Mouse (Mus musculus) heart, embryonic 16.5 days (tissue): ENCODE data around the gene Mtrex. TPM values are rescaled to one million over a fixed set of nuclear protein-coding genes. Genes with fewer than 3 reads are reported as not detected.
A peak's percentile ranks its signal among the peaks of the same experiment; 100 is the strongest.

Experiments
- ATAC-seq: fragments of 200-750 bp; cut with Nextera tagmentation; replicated peaks from 2 replicates; pipeline ENCODE4 v1.8.0; 2017; ENCODE audit warnings: moderate number of reproducible peaks; ENCODE audit not compliant: insufficient read depth, low FRiP score; ENCODE audit errors: extremely low read depth
- H3K27ac ChIP-seq: fragments of 300-500 bp; sonication (generic); 2 replicates; pipeline ENCODE4 v1.5.1; 2014; ENCODE audit warnings: mild to moderate bottlenecking, low read length, control low read depth, moderate library complexity
- H3K27me3 ChIP-seq: fragments of 300-500 bp; sonication (generic); 2 replicates; pipeline ENCODE4 v1.6.1; 2014; ENCODE audit warnings: low read length, mixed read lengths; ENCODE audit not compliant: control insufficient read depth, insufficient read depth
- H3K36me3 ChIP-seq: fragments of 300-500 bp; sonication (generic); 2 replicates; pipeline ENCODE4 v1.6.1; 2014; ENCODE audit not compliant: control insufficient read depth, insufficient read depth
- H3K4me1 ChIP-seq: fragments of 300-500 bp; sonication (generic); 2 replicates; pipeline ENCODE4 v1.6.1; 2014; ENCODE audit warnings: low read length, mixed read lengths; ENCODE audit not compliant: control insufficient read depth, insufficient read depth
- H3K4me2 ChIP-seq: fragments of 300-500 bp; sonication (generic); 2 replicates; pipeline ENCODE4 v1.6.1; 2014; ENCODE audit warnings: low read depth, mild to moderate bottlenecking, control low read depth, low read length
- H3K4me3 ChIP-seq: fragments of 300-500 bp; sonication (generic); 2 replicates; pipeline ENCODE4 v1.5.1; 2014; ENCODE audit warnings: mild to moderate bottlenecking, control low read depth, low read length
- H3K9ac ChIP-seq: fragments of 300-500 bp; sonication (generic); 2 replicates; pipeline ENCODE4 v1.6.1; 2014; ENCODE audit warnings: low read length, control low read depth
- H3K9me3 ChIP-seq: fragments of 300-500 bp; sonication (generic); replicated peaks from 2 replicates; pipeline ENCODE4 v1.6.1; 2016; ENCODE audit warnings: low read length; ENCODE audit not compliant: control insufficient read depth
- WGBS: fragments of 180-500 bp; shearing (Covaris S2); extraction: QIAGEN DNeasy Blood & Tissue Kit; methylation state at CpG from one replicate; pipeline ENCODE4 v1.1.7; 2014; 5-methylcytosine and 5-hydroxymethylcytosine counted together
- polyA plus RNA-seq: library from polyadenylated mRNA; unstranded; fragments of >200 nt; fragmentation: Nextera tagmentation; extraction: Ambion mirVana; gene quantifications from 2 replicates; pipeline ENCODE4 v1.2.1, GENCODE M21; 2015

The Mtrex gene
- polyA plus RNA-seq, 1 experiment from 2014 or later: 48.8 TPM

DNA sequence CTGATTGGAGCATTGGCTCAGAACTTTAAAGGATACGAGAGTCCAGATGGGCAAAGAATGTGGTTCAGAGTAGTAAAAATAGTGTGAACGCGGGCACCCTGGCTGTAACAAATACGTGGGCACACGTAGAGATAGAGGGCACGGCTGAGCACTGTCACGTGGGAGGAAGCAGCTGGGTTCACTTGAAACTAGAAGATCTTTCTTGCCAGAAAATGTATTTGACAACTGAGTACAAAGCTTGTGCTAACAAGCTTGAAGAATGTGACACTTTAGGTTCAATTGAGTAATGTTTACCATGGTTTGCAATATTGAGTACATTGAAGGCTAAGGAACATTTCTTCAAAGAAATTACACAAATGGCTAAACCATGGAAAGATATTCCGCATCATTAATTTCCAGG is 10.9 kb upstream of the Mtrex start:
- H3K36me3 ChIP-seq: peaks cover 16% of the 10 kb centered on the region; the same call in 1 of the 2 replicates
- no peaks in the 10 kb centered on the region for H3K9me3 ChIP-seq
- no peaks in the 10 kb centered on the region for H3K27me3 ChIP-seq
- peaks cover 3% of the 10 kb centered on the region; the same call in 1 of the 2 replicates for H3K4me1 ChIP-seq
- no peak overlapping the region for H3K4me3 ChIP-seq
- no peak overlapping the region for H3K4me2 ChIP-seq
- no peak overlapping the region for H3K27ac ChIP-seq
- WGBS: 85% methylated on average over 8 of the region's 8 CpGs
- H3K9ac ChIP-seq: no peak overlapping the region
- no peak for ATAC-seq

- H3K36me3 ChIP-seq: peaks cover 3% of the 10 kb centered on the region; the same call in 1 of the 2 replicates
- H3K4me2 ChIP-seq: peak overlapping the region; percentile 64
- H3K4me1 ChIP-seq: peaks cover 16% of the 10 kb centered on the region
- H3K27me3 ChIP-seq: no peaks in the 10 kb centered on the region
- 5% methylated on average over 8 of the region's 8 CpGs for WGBS
- H3K9me3 ChIP-seq: no peaks in the 10 kb centered on the region
- H3K9ac ChIP-seq: peak overlapping the region; percentile 84
- H3K4me3 ChIP-seq: peak overlapping the region; percentile 88
- no peak for ATAC-seq
- H3K27ac ChIP-seq: peak overlapping the region; percentile 87
These were observed 955 bp upstream of the Mtrex start for GRCm38 (mm10) chr13:112928038-112928668.

GRCm38 (mm10) chr13:112926796-112927195 is 402 bp downstream of the Mtrex start:
- Histone ChIP-seq H3K4me2 (peak overlapping the region; percentile 78), H3K27ac (peak overlapping the region; percentile 87), H3K4me1 (peaks cover 16% of the 10 kb centered on the region), H3K4me3 (peak overlapping the region; percentile 88), H3K9me3 (no peaks in the 10 kb centered on the region), H3K27me3 (no peaks in the 10 kb centered on the region), H3K36me3 (peaks cover 3% of the 10 kb centered on the region; the same call in 1 of the 2 replicates), H3K9ac (peak overlapping the region; percentile 89)
- ATAC-seq: no peak
- 0% methylated on average over 19 of the region's 19 CpGs for WGBS

- 66% methylated on average over 4 of the region's 4 CpGs for WGBS
- ATAC-seq: no peak
- peak overlapping the region; percentile 88 for H3K4me3 ChIP-seq
These were observed 1.2 kb downstream of the Mtrex start for GRCm38 (mm10) chr13:112925976-112926375.

DNA sequence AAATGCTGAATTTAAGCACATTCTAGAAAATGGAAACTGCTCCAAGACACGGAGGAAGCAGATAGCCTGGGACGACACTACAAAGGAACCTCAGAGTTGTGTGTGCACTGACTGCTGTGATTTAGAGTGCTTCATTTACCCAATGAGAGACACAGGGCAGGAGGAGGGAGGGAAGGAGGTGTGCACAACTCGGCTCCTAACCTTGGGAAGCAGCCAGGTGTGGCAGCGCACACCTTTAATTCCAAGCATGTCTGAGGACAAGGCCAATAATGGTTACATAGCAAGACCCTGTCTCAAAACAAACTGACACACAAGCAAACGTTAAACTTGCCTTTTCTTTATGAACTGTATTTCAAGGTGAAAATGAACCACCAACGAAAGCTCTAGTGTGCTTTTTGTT is 1.9 kb downstream of the Mtrex start:
- peaks cover 3% of the 10 kb centered on the region; the same call in 1 of the 2 replicates for H3K36me3 ChIP-seq
- no peak overlapping the region for H3K27ac ChIP-seq
- ATAC-seq: no peak
- WGBS: 70% methylated on average over 6 of the region's 6 CpGs
- H3K4me2 ChIP-seq: no peak overlapping the region
- H3K27me3 ChIP-seq: no peaks in the 10 kb centered on the region
- H3K9ac ChIP-seq: no peak overlapping the region
- H3K4me3 ChIP-seq: no peak overlapping the region
- peaks cover 16% of the 10 kb centered on the region for H3K4me1 ChIP-seq
- H3K9me3 ChIP-seq: no peaks in the 10 kb centered on the region

More at GRCm38 (mm10) chr13:112925976-112926375, 1.2 kb downstream of the Mtrex start:
- Histone ChIP-seq H3K36me3 (peaks cover 3% of the 10 kb centered on the region; the same call in 1 of the 2 replicates), H3K9me3 (no peaks in the 10 kb centered on the region), H3K27me3 (no peaks in the 10 kb centered on the region), H3K4me1 (peaks cover 16% of the 10 kb centered on the region), H3K9ac (peak overlapping the region; percentile 89), H3K27ac (no peak overlapping the region), H3K4me2 (peak overlapping the region; percentile 78)

DNA sequence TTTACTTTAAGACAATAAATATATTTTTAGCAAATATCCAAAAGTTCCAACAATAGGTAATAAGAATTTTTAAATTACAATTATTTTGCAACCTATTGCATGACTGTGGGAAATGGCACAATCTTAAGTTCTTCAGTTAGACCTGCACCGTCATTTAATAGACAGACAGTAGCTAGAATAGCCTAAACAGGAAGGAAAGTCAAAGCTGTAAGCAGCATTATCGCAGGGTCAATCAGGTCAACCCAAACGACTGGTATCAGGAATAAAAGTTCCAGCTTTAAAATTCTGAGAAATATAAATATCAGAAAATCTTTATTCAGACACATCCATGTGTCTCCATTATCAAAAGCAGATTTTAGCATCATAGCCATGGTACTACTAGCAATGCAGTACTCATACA is 6.3 kb downstream of the Mtrex start:
- no peak overlapping the region for H3K27ac ChIP-seq
- 87% methylated on average over 3 of the region's 3 CpGs for WGBS
- no peak overlapping the region for H3K4me3 ChIP-seq
- no peak overlapping the region for H3K9ac ChIP-seq
- H3K9me3 ChIP-seq: no peaks in the 10 kb centered on the region
- H3K36me3 ChIP-seq: peaks cover 20% of the 10 kb centered on the region
- H3K4me2 ChIP-seq: no peak overlapping the region
- ATAC-seq: no peak
- H3K27me3 ChIP-seq: no peaks in the 10 kb centered on the region
- H3K4me1 ChIP-seq: peaks cover 6% of the 10 kb centered on the region

- 79% methylated on average over 4 of the region's 4 CpGs for WGBS
- Histone ChIP-seq H3K27ac (no peak overlapping the region), H3K9ac (no peak overlapping the region), H3K27me3 (no peaks in the 10 kb centered on the region), H3K4me2 (no peak overlapping the region), H3K4me1 (no peaks in the 10 kb centered on the region), H3K36me3 (peaks cover 20% of the 10 kb centered on the region), H3K4me3 (no peak overlapping the region), H3K9me3 (no peaks in the 10 kb centered on the region)
- ATAC-seq: no peak
These were observed 7.9 kb downstream of the Mtrex start for GRCm38 (mm10) chr13:112919141-112919865.

GRCm38 (mm10) chr13:112910434-112910833 is 16.8 kb downstream of the Mtrex start:
- peaks cover 27% of the 10 kb centered on the region for H3K36me3 ChIP-seq
- WGBS: 82% methylated on average over 4 of the region's 4 CpGs
- no peaks in the 10 kb centered on the region for H3K9me3 ChIP-seq
- no peak for ATAC-seq
- no peak overlapping the region for H3K4me3 ChIP-seq
- H3K4me1 ChIP-seq: no peaks in the 10 kb centered on the region
- H3K27ac ChIP-seq: no peak overlapping the region
- H3K9ac ChIP-seq: no peak overlapping the region
- no peaks in the 10 kb centered on the region for H3K27me3 ChIP-seq
- H3K4me2 ChIP-seq: no peak overlapping the region

- no peaks in the 10 kb centered on the region for H3K4me1 ChIP-seq
- H3K27me3 ChIP-seq: no peaks in the 10 kb centered on the region
- no peaks in the 10 kb centered on the region for H3K9me3 ChIP-seq
- WGBS: 52% methylated on average over 4 of the region's 4 CpGs
- ATAC-seq: no peak
- H3K4me3 ChIP-seq: no peak overlapping the region
- H3K36me3 ChIP-seq: peaks cover 32% of the 10 kb centered on the region
- no peak overlapping the region for H3K4me2 ChIP-seq
- H3K27ac ChIP-seq: no peak overlapping the region
- no peak overlapping the region for H3K9ac ChIP-seq
These were observed 17.5 kb downstream of the Mtrex start for GRCm38 (mm10) chr13:112909663-112910062.
